Mouse (Mus musculus) brown adipose tissue, adult 24 weeks (tissue): ENCODE measurements around the gene Srrm1. TPM values are rescaled to one million over a fixed set of nuclear protein-coding genes. Genes with fewer than 3 reads are reported as not detected.
"Not testable (repeated sequence)": the region's sequence is repeated elsewhere in the genome, so short reads cannot be mapped to it uniquely, and the experiment has no call there.

ENCODE experiments used
- H3K27ac ChIP-seq: fragments of 200-500 bp; replicated peaks from 2 replicates; pipeline ENCODE4 v1.5.1; 2012; ENCODE audit warnings: low read depth, mild to moderate bottlenecking, low read length
- H3K4me1 ChIP-seq: fragments of 200-500 bp; 2 replicates; pipeline ENCODE4 v1.6.1; 2012; ENCODE audit warnings: low read length, mixed read lengths; ENCODE audit not compliant: control insufficient read depth, insufficient read depth, insufficient read length
- H3K4me3 ChIP-seq: fragments of 200-500 bp; 2 replicates; pipeline ENCODE4 v1.5.1; 2012; ENCODE audit warnings: low read depth, mild to moderate bottlenecking, low read length, moderate library complexity; ENCODE audit not compliant: insufficient read depth
- polyA plus RNA-seq: library from polyadenylated mRNA; stranded (reverse); fragments of >200 nt; gene quantifications from 2 replicates; pipeline ENCODE4 v1.2.4, GENCODE M21; 2012; ENCODE audit not compliant: missing spikeins, insufficient read depth, insufficient read length

The Srrm1 gene
- polyA plus RNA-seq, 1 experiment = 42.7 TPM

DNA sequence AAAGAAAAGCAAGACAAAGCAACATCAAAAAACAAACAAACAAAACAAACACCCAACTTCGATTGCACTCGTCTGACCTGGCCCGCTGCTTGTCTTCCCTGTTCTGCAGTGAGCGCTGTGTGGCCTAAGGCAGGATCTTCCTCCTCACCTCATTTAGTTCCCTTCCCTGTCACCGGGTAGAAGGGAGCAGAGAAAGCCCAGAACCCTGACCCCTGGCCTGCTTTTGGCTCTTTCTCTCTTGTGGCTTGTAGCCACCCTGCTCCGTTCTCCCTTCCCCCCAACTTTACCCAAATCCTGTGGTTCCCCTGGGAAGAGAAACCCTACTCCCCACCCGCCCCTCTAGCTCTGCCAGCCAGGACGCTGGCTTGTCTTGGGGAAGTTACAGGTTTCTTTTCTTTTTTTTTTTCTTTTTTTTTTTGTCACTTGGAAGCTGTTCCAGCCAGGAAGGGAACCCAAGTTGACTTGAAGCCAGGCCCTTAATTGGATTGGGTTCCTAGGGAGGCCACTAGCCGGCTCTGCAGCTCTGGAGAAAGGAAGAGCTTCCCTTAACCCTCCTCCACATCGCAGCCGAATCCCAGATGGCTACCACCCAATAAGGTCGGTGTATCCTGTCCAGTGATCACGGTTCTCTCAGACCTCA is 70.3 kb downstream of the Srrm1 start:
- Histone ChIP-seq H3K27ac (peak overlapping the region; percentile 71), H3K4me1 (peaks cover 22% of the 10 kb centered on the region), H3K4me3 (no peak overlapping the region)

DNA sequence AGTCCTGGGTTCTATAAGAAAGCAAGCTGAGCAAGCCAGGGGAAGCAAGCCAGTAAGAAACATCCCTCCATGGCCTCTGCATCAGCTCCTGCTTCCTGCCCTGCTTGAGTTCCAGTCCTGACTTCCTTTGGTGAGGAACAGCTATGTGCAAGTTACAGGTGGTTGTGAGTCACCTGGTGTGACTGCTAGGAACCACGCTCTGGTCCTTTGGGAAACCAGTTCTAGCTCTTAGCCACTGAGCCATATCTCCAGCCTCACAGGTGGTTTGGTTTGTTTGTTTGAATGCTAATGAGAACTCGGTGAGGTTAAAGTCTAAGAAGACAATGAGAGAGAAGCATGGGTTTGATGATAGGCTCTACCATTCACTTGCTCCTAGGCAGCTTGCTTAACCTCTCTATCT is 73.1 kb downstream of the Srrm1 start:
- H3K4me3 ChIP-seq, H3K4me1 ChIP-seq, H3K27ac ChIP-seq: not testable (repeated sequence)

DNA sequence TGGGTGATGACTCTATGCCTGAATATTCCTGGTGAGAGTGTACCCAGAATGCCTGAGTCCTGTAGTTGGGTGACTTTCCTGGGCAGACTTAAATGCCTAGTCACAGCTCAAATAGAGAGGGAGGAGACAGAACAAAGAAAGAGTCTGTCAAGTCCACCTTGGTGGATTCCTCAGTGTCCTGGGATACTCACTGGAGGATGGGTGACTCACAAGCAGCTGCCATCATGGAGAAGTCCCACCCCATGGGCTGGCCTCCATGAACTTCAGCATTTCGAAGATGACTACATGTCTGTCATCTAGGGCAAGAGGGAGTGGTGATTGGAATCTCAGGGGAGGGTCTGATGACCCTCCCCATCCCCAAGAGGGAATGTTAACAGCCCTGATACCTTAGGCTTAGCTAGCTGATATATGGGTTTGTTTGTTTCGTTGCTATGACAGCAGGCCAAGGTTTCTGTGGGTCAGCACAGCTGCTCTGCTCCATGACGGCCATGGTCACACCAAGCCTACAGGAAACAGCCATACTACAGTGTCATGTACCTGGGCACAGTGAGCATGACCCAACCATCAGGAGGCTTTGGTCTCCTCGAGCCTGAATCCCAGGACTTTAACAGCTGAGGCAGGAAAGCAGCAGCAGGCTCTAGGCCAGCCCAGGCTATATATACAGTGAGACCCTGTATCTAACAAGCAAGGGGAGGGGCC is 76.3 kb downstream of the Srrm1 start:
- H3K4me1 ChIP-seq = peaks cover 5% of the 10 kb centered on the region
- H3K4me3 ChIP-seq = no peak overlapping the region
- no peak overlapping the region for H3K27ac ChIP-seq

DNA sequence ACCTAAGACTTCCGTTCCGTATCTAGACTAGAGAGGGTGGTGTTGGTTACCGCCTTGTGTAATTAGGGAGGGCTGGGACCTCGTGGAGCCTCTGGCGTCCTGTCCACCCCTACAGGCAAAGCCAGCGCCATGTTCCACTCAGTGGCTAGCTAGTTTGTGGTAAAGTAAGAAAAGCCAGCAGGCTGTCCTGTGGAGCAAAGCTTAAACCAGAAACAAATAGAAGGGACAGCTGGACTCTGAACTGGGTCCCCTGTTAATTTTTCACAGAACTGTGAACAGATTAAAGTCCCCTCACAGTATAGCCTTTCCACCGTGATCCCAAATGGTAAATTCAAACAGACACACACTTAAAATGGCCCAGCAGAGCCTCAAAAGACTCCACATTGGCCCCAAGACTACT is 78.4 kb downstream of the Srrm1 start:
- Histone ChIP-seq H3K4me3 (no peak overlapping the region), H3K4me1 (peaks cover 14% of the 10 kb centered on the region), H3K27ac (no peak overlapping the region)

DNA sequence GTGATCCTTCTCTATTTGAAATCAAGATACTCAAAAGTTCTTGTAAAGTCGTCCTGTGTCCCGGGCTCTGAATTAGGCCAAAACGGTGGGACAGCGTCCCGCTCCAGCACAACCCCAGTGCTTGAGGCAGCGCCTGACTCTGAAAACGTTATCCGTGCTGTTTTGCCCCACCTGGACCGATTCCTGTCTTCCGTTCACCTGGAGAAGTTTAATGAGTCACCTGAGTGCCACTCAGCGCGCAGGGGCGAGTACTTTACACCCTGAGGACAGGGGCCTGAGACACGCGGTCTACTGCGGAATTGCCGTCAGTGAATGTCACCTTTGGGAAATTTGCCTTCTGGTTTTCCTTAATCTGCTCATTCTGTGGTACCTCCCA is 79.8 kb downstream of the Srrm1 start:
- Histone ChIP-seq H3K4me1 (peaks cover 27% of the 10 kb centered on the region), H3K4me3 (peak overlapping the region; percentile 55), H3K27ac (peak overlapping the region; percentile 97)

DNA sequence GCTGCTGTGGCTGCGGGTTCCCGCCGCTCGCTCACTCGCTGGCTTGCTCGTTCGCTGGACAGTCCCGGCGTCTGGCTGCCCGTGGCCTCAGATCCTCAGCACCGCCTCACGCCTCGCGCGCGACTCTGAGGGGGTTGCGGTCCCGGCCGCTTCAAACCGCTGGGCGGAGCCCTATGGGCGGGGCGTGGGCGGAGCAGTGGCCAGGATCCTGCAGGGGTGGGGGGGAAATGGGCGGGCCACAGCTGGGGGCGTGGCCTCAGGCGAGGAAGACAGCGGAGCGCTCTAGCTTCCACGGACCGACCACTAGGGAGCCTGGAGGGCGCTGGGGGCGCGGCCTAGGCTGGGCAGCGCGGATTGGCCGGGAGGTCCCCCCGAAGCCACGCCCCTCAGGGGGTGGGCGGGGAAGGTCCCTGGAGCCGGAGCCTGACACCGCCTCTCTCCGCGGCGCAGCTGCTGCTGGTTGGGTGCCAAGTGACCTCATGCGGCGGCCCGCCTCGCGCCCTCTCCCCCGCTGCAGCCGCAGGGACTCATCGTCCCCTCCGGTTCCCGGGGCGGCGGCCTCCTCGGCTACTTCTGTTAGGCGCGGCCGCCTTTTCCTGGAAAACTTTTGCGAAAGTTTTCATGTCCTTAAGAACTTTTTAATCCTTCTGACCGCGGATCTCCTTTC is 80.3 kb downstream of the Srrm1 start, which contains the start of gene Clic4:
TSS of gene Clic4 (minus strand) at position 175 of the 667 bp plus-strand sequence.
- Histone ChIP-seq H3K27ac (peak within 1 kb of the TSS; percentile 97), H3K4me1 (peaks cover 31% of the 10 kb centered on the region), H3K4me3 (peak within 1 kb of the TSS; percentile 97)

DNA sequence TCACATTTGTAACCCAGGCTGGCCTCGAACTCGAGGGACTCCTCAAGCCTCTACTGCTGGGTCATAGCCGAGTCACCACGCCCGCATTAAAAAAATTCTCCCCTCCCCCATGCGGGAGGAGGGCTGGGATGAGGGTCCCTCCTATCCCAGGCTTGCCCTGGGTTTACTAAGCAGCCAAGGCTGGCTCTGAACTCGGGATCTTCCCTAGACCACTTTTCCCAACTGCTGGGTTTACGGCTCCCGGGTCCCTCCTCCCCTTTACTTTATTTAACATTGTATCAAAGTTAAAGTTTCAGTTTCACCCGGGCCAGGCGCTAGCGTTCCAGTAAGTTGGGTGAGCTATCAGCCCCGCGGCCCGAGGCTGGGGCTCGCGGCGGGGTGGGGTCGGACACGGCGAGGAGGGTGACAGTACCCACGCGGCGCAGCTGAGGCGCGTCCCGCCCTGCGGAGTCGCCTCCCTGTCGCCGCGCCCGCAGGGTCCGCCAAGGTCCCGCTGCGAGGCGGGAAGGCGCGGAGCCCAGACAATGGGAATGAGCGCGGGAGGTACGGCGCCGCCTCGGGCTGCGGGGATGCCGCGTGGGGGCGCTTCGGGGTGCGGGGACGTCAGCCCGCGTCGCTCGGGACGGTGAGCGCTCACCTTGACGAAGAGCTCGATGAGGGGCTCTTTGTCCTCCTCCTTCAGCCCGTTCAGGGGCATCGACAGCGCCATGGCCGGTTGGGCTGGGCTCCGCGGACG is 81.1 kb downstream of the Srrm1 start:
- Histone ChIP-seq H3K4me1 (peaks cover 32% of the 10 kb centered on the region), H3K27ac (peak overlapping the region; percentile 95), H3K4me3 (peak overlapping the region; percentile 97)

DNA sequence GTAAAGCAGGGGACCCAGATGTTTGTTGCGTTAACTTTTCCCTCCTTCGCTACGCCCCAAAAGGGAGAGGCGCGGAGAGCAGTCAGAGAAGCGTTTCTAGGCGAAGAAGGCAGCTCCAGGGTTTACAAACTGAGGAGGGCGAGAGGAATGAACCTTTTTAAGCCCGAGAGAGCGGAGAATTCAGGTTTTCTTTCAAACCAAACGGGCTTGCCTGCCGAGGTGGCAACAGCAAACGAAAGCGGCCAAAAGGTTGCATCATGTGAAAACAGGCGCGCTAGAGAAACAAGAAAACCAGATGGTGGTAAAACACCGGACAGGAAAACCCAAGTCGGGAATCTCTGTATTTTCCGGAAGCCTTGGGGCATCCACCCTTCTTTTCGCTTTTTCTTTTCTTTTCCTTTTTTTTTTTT is 81.7 kb downstream of the Srrm1 start:
- H3K4me3 ChIP-seq = peak overlapping the region; percentile 97
- peaks cover 32% of the 10 kb centered on the region for H3K4me1 ChIP-seq
- H3K27ac ChIP-seq = peak overlapping the region; percentile 95

Other genes with a start within 250 kb of the Srrm1 start
- 0.28 and 0.38 TPM in 2 replicates for gene Runx3, start 232.7 kb downstream of the Srrm1 start, polyA plus RNA-seq
- gene Clic4, start 80.5 kb downstream of the Srrm1 start, polyA plus RNA-seq = 112 and 125 TPM in 2 replicates
- 0.71 TPM in 1 of 2 replicates, not detected in the other for gene Ncmap, start 44.9 kb upstream of the Srrm1 start, polyA plus RNA-seq
- gene Rcan3, start 80.5 kb upstream of the Srrm1 start, polyA plus RNA-seq = 5.9 and 10.8 TPM in 2 replicates
- 0.52 TPM in 1 of 2 replicates, not detected in the other for gene Stpg1, start 141.5 kb upstream of the Srrm1 start, polyA plus RNA-seq
- 6.5 and 8.5 TPM in 2 replicates for gene Nipal3, start 141.7 kb upstream of the Srrm1 start, polyA plus RNA-seq
- not detected in 2 replicates for gene Grhl3, start 220.3 kb upstream of the Srrm1 start, polyA plus RNA-seq